Mouse (Mus musculus) CD4-positive, CD25-positive, alpha-beta regulatory T cell, adult 2 months (primary cell): ENCODE data around the gene Ciita.

Experiments
- DNase-seq: peaks from one replicate; pipeline ENCODE4 v3.0.0-alpha.2; 2012; ENCODE audit warnings: low read depth, low spot score

Gene Ciita

GRCm38 (mm10) chr16:10515953-10516572 lies 36.2 kb downstream of the Ciita start:
- no peak for DNase-seq

DNA sequence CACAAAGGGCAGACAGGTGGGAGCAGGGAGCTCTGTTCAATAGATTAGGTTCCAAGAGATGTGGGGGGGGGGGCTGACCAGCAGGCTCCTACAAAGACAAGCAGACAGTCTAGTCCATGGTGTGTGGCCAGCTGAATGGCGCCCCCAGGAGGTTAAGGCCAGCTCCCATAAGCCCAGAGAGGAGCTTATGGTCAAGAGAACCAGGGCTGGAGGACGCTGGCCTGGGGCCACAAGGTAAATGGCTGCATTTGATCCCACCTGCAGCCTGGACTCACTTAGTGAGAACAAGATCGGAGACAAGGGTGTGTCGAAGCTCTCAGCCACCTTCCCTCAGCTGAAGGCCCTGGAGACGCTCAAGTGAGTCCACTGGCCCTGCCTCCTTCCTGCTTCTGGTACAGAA lies 38.2 kb downstream of the Ciita start:
- DNase-seq, result no peak

- peak; percentile 78 for DNase-seq
Measured at GRCm38 (mm10) chr16:10520908-10521614, 41.2 kb downstream of the Ciita start.

GRCm38 (mm10) chr16:10522811-10523210 lies 43.0 kb downstream of the Ciita start:
- DNase-seq, result peak; percentile 78

- DNase-seq, result no peak
Measured at GRCm38 (mm10) chr16:10523650-10524049, 43.8 kb downstream of the Ciita start.

DNA sequence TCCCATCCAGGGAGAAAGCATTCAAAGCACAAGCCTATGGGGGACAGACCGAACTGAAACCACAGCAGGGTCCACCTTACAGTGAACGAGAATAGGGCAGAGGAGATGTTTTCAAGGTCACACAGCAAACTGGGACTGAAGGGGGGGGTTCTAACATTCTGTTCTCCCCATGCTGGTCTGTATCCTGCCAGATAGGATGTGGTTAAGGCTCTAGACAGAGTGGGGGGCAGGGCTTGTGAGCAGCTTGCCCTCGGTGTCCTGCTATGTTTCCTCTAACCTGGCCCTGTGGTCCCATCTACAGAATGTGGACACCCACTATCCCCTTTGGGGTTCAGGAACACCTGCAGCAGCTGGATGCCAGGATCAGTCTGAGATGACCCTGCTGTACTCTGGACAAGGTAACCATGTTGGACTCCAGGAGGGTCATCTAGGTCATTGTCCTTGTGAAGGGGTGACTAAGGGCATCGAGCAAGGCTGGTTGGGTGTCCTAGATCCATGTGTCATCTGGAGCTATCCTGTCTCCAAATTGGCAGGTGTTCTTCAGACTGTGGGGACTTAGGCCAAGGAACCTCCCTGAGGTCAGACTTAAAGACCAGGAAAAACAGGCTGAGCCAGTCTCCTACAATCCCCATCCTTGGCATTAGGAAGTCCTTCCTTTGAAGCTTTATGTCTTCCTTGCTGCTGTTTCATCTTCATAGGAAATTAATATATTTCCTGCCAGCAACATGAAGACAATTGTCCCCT lies 45.2 kb downstream of the Ciita start:
- peak; percentile 52 for DNase-seq

GRCm38 (mm10) chr16:10525610-10525980 lies 45.7 kb downstream of the Ciita start:
- no peak for DNase-seq

GRCm38 (mm10) chr16:10527046-10527644 lies 47.3 kb downstream of the Ciita start:
- DNase-seq, result no peak

- DNase-seq, result no peak
Measured at GRCm38 (mm10) chr16:10528382-10528781, 48.5 kb downstream of the Ciita start.

DNA sequence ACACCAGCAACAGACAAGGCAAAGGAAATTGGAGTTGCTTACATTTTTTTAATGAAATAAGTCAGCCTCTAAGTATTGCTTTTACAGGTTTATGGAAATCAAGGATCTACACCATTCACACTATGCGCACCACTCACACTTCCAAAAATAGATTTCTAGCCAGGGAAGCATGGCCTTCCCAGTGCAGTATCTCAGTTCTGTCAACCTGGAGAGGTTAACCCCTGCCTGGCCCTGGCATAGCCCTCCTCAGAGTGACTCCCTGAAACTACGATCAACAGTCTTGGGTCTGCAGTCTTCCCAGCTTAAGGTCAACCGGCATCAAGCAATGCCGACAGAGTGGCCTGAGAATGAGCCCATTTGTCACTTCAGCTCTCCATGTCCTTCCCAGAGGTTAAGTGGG lies 50.3 kb downstream of the Ciita start:
- DNase-seq, result no peak

GRCm38 (mm10) chr16:10533781-10534180 lies 53.9 kb downstream of the Ciita start:
- no peak for DNase-seq

DNA sequence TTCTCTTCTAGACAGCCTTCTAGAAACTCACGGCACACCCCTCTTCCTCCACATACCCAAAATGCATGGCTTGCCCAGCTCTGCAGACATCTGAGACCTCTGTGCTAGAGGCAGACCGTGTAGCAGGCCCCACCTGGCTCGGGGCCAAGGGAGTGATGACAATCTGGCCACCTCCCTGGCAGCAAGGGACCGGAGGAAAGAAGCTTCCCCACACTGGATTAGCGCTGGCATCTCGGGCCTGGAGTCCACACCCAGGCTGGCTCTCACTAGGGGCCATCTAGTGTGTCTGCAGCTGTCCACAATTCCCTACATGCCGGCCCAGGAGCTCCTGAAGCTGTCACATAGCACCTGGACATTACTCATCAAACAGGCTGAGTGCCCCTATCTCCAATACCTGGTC lies 54.7 kb downstream of the Ciita start:
- no peak for DNase-seq

DNA sequence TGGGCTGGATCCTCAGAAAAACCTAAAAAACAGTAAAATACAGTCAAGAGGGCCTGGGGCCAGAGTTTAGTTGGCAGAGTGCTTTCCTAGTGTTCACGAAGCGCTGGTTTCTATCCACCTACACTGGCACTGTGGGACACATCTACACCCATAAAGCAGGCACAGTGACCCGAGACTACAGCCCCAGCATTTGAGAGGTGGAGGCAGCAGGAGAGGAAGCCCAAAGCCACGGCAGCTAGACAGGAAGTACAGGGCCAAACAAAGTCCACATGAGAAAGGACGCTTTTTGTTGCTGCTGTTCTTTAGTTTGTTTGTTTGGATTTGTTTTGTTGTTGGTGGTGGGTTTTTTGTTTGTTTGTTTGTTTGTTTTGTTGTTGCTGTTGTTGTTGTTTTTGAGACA lies 56.5 kb downstream of the Ciita start:
- peak; percentile 28 for DNase-seq

GRCm38 (mm10) chr16:10536961-10537360 lies 57.1 kb downstream of the Ciita start:
- DNase-seq, result no peak

DNA sequence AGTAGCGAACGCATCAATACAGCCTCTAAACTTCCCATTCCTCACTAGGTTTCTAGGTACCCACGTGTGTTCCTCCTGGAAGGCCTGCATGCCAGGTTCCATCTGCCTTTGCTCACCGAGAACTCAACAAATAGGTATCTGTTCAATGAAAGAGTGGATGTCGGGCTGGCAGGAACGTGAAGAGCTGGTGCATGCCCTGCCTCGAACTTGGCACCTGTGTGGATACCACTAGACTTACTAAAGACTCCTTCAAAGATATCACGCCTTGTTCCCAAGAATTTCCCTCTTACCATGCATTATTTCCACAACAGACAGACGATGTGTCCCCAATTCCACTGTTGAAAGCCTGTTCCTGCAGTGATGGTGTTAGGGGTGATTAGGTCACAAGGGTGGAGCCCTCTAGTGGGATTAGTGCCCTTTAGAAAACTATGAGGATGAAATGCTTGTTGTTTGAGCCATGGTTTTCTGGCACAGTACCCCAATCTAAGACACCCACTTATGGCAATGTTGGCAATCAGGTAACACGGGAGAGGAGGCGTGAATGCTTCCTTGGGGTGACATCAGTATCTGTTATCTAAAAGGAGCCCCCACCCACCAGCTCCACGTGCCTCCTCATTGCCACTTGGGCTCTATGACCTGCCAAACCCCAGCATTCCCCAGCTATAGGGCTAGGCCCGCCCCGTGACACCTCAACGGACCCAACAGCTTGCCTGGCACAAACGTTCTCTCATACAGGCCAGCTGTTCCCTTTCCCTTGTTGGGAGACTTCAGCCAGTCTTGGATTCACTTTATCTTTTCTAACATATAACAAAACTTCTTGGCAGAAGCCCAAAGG lies 61.1 kb downstream of the Ciita start:
- no peak for DNase-seq

DNA sequence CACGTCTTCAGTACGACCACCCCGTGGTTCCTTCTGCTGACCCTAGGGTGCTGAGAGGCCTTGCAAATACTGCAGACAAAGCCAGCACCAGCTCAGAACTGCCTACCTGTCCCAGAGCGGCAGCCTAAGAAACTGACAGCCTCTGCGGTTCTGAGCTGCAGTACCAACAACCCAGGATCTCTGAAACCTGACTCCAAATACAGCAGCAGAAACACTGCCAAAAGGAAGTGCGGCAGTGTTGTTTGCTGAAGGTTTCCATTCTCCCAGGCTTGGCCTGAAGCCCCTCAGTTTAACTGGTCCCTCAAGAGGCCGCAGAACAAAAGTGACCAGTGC lies 61.7 kb downstream of the Ciita start:
- peak; percentile 38 for DNase-seq

- DNase-seq, result no peak
Measured at GRCm38 (mm10) chr16:10542266-10542665, 62.4 kb downstream of the Ciita start.

DNA sequence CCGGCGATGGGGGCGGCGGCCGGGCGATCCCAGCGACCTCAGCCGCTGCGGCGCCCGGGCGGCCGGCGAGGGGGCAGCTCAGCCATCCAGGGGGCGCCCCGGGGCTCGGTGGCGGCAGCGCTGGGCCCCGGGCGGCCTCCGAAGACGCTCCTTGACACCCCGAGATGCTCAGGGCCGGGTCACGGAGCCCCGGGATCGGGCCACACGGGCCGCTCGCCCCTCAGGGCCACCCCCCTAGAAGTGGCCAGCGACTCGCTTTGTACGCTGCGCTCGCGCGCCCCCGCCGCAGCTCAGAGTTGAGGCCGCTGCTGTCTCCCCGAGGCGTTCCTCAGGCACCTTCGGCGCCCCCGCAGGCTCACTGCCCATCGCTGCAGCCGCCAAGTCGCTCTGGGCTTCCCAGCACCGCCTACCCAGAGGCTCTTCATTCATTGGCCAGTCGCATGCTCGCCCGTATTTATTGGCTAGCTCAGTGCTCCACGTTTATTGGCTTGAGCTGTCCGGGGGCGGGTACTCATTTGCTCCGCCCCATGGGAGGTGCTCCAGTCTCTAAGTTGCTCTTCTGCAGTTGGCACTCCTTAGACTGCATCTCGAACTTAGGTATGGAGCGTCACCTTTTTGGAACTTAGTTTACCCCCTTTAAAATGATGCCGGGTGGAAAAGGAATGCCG lies 63.0 kb downstream of the Ciita start, which contains the start of gene Dexi:
Gene Dexi (minus strand): TSS at position 357 of the 668 bp plus-strand sequence.
- peak; percentile 97 for DNase-seq

- peak; percentile 98 for DNase-seq
Measured at GRCm38 (mm10) chr16:10544995-10545622, 65.2 kb downstream of the Ciita start, which contains the start of gene Clec16a. TSS of gene Clec16a (plus strand) at chr16:10545339.

- no peak for DNase-seq
Measured at GRCm38 (mm10) chr16:10546865-10547264, 67.0 kb downstream of the Ciita start.
